In the genomic region with DNA sequence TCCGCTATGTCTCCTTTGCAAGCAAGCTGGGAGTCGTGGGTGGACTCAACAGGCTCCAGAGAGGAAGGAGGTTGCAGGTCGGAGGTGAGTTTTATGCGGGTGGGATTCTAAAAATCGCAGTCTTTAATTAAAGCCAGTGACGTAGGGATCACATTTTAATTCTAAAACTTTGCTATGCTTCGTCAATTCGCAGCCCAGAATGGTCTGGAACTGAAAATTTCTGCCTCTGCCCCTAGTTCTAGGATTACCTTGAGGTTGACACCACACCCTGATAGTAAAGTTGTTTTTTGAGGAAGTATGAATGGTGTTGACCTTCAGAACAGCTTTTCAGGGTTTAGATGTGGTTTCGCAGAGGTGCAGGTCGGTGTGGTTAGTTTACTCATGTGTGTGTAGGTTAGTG, we compare ENCODE assay signal across 8 mouse cellular contexts. TPM values are rescaled to one million over a fixed set of nuclear protein-coding genes. Genes with fewer than 3 reads are reported as not detected.
DNase-seq lines count a peak whose midpoint lies in the region; ATAC-seq lines count a peak whose summit lies in the region.

No protein-coding gene starts in this region.

- peak overlapping the region; percentile 94 for H3K4me3 ChIP-seq in lung, embryonic 16.5 days (ENCODE audit: low read length)
- H3K4me3 ChIP-seq in embryonic facial prominence, embryonic 13.5 days = peak overlapping the region; percentile 95
- H3K4me3 ChIP-seq in limb, embryonic 10.5 days = peak overlapping the region; percentile 100

- no peaks in the 10 kb centered on the region for H3K36me3 ChIP-seq in lung, embryonic 16.5 days (ENCODE audit: control insufficient read depth, insufficient read depth, low read length)
- H3K36me3 ChIP-seq in embryonic facial prominence, embryonic 13.5 days = peaks cover 9% of the 10 kb centered on the region; the same call in 1 of the 2 replicates
- H3K36me3 ChIP-seq in limb, embryonic 10.5 days = peaks cover 15% of the 10 kb centered on the region; the same call in 1 of the 2 replicates

- no peak for ATAC-seq in lung, embryonic 16.5 days (ENCODE audit: low read depth)
- ATAC-seq in embryonic facial prominence, embryonic 13.5 days (ENCODE audit: insufficient number of reproducible peaks, insufficient read depth, low FRiP score, low TSS enrichment, low read depth) = no peak

- H3K9me3 ChIP-seq in lung, embryonic 16.5 days (ENCODE audit: control insufficient read depth, low read length) = no peaks in the 10 kb centered on the region
- no peaks in the 10 kb centered on the region for H3K9me3 ChIP-seq in embryonic facial prominence, embryonic 13.5 days
- no peaks in the 10 kb centered on the region for H3K9me3 ChIP-seq in limb, embryonic 10.5 days (replicated peaks)

- peaks cover 17% of the 10 kb centered on the region; the same call in 1 of the 2 replicates for H3K4me1 ChIP-seq in lung, embryonic 16.5 days (replicated peaks; ENCODE audit: control insufficient read depth, insufficient read depth, low read length)
- peaks cover 17% of the 10 kb centered on the region for H3K4me1 ChIP-seq in embryonic facial prominence, embryonic 13.5 days
- H3K4me1 ChIP-seq in limb, embryonic 10.5 days = peaks cover 17% of the 10 kb centered on the region

- intact Hi-C loops in left cerebral cortex, postnatal 14 days (cut with DNase I) = no loop called here

- H3K9ac ChIP-seq in lung, embryonic 16.5 days (ENCODE audit: low read length) = peak overlapping the region; percentile 100
- peak overlapping the region; percentile 98 for H3K9ac ChIP-seq in embryonic facial prominence, embryonic 13.5 days

- peak overlapping the region; percentile 64 for H3K4me2 ChIP-seq in lung, embryonic 16.5 days (ENCODE audit: low read depth, low read length)
- H3K4me2 ChIP-seq in embryonic facial prominence, embryonic 13.5 days = peak overlapping the region; percentile 68

- 24% methylated on average over 10 of the region's 10 CpGs for WGBS in lung, embryonic 16.5 days
- 29% methylated on average over 10 of the region's 10 CpGs for WGBS in embryonic facial prominence, embryonic 13.5 days
- 51% methylated on average over 10 of the region's 10 CpGs for WGBS in limb, embryonic 10.5 days

- no peaks in the 10 kb centered on the region for H3K27me3 ChIP-seq in lung, embryonic 16.5 days (ENCODE audit: control insufficient read depth, insufficient read depth, low read depth, low read length)
- H3K27me3 ChIP-seq in embryonic facial prominence, embryonic 13.5 days = no peaks in the 10 kb centered on the region
- no peaks in the 10 kb centered on the region for H3K27me3 ChIP-seq in limb, embryonic 10.5 days (ENCODE audit: low read depth, poor library complexity, severe bottlenecking)

- no peak overlapping the region; the same call in 1 of the 2 replicates for H3K27ac ChIP-seq in lung, embryonic 16.5 days (ENCODE audit: low read length)
- peak overlapping the region; percentile 40; the same call in 1 of the 2 replicates for H3K27ac ChIP-seq in embryonic facial prominence, embryonic 13.5 days
- 0 out of 2 replicates have a peak overlapping the region, but pooled peaks have one; percentile 97 for H3K27ac ChIP-seq in limb, embryonic 10.5 days

- DNase-seq in lung, adult 18-20 months = no peak
- DNase-seq in limb, embryonic 10.5 days (ENCODE audit: low spot score) = no peak
- DNase-seq in natural killer cell, adult 2 months (ENCODE audit: low spot score in 2 of 2) = peak; percentile 14 to 46
- no peak for DNase-seq in cerebellum, postnatal 25 days
- no peak for DNase-seq in left cerebral cortex, adult 9 months (ENCODE audit: low spot score in 2 of 2)
- DNase-seq in left cerebral cortex, postnatal 14 days (ENCODE audit: low spot score in 2 of 2) = no peak

RNA-seq across cellular contexts. Expression of a gene that starts 1.3 kb away (rescaled TPM):
- 201 and 210 TPM in 2 replicates for polyA plus RNA-seq in lung, embryonic 16.5 days (2015; fragmentation: Nextera tagmentation; extraction: Ambion mirVana)
- polyA plus RNA-seq in embryonic facial prominence, embryonic 13.5 days (2015; fragmentation: Nextera tagmentation; extraction: Ambion mirVana) = 196 and 208 TPM in 2 replicates
- polyA plus RNA-seq in limb, embryonic 10.5 days (2016; fragmentation: Nextera tagmentation; extraction: Ambion mirVana) = 134 and 166 TPM in 2 replicates
- total RNA-seq in left cerebral cortex, postnatal 14 days (2021) = 100 to 1,000 TPM; 361 to 367 TPM

RNA-seq across cellular contexts. Expression of a gene that starts 49.1 kb away (rescaled TPM):
- polyA plus RNA-seq in lung, embryonic 16.5 days (2015; fragmentation: Nextera tagmentation; extraction: Ambion mirVana) = 5.9 and 11.0 TPM in 2 replicates
- 8.3 and 13.9 TPM in 2 replicates for polyA plus RNA-seq in embryonic facial prominence, embryonic 13.5 days (2015; fragmentation: Nextera tagmentation; extraction: Ambion mirVana)
- 9.9 and 17.1 TPM in 2 replicates for polyA plus RNA-seq in limb, embryonic 10.5 days (2016; fragmentation: Nextera tagmentation; extraction: Ambion mirVana)
- total RNA-seq in left cerebral cortex, postnatal 14 days (2021) = 1 to 10 TPM; 2.8 to 4.6 TPM

Comparison
In these comparisons a context has a peak if more than half of its experiments do, and no peak if none do; other contexts are left out.
1. DNase-seq: peak in natural killer cell, adult 2 months (2 of 2); none in lung, adult 18-20 months (0 of 2), limb, embryonic 10.5 days (single experiment), cerebellum, postnatal 25 days (0 of 2), left cerebral cortex, adult 9 months (0 of 2) and left cerebral cortex, postnatal 14 days (0 of 2).
2. Peak in every context shown above with its lines, with median percentiles within 50 percentile points of each other: H3K4me3 ChIP-seq.